Mouse (Mus musculus) ovary, postnatal 14 days (tissue): ENCODE measurements around the gene Cacna2d4.
"Not testable (repeated sequence)": the region's sequence is repeated elsewhere in the genome, so short reads cannot be mapped to it uniquely, and the experiment has no call there.

ENCODE experiments used
- DNase-seq: peaks from one replicate; pipeline ENCODE4 v3.0.0; 2022; ENCODE audit warnings: low spot score

The Cacna2d4 gene

DNA sequence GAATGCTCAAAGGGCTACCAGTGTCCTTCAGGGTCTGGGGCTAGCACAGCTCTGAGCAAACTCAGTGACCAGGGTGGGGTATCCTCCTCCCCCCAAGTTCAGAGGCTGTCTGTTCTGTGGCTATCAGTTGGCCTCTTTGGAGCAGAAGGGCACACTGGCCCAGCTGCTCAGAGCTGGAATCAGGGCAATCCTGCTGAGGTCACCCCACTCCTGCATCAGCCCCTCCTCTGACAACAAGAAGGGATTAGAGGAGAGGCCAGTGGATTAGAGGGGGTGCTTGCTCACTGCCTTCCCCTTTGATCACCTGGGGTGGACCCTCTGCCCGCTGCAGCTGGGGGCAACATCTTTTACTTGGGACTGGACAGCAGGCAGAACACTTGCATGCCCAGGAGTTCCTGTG, at the start of gene Cacna2d4:
TSS of gene Cacna2d4 (plus strand) at position 286 of the 400 bp plus-strand sequence.
- DNase-seq: no peak

DNA sequence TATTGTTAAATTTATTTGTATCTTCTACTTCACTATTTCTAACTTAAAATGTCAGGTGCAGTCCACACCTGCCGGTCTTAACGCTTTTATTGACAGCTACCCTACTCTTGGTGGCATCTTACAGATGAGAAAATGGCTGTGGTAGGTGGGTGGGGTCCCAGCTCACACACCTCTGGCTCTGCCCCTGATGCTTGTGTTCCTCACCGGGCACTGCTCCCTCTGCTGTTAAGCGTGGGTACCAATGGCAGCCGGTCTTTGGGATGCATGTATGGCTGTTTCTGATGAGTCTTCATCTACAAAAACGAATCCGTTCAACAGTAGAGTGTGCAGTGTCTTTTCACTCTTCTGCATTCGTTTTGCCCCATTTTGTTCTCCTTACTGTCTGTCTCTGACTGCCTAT, 49.7 kb upstream of the Cacna2d4 start:
- DNase-seq: no peak

DNA sequence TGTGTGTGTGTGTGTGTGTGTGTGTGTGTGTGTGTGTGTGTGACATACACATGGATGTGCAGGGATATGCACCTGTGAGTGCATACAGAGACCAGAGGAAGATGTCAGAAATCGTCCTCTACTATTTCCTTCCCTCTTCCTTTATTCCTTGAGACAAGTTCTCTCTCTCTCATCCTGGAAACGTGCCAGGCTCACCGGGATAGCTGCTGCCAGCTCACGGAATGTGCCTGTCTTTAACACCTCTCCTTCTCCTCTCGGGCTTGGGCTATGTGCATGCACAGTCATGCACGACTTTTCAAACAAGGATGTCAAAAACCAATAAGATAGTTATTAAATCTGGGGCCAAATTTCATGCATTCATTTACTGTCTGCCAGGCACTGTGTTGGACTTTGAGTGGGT, 48.7 kb upstream of the Cacna2d4 start:
- DNase-seq: no peak

DNA sequence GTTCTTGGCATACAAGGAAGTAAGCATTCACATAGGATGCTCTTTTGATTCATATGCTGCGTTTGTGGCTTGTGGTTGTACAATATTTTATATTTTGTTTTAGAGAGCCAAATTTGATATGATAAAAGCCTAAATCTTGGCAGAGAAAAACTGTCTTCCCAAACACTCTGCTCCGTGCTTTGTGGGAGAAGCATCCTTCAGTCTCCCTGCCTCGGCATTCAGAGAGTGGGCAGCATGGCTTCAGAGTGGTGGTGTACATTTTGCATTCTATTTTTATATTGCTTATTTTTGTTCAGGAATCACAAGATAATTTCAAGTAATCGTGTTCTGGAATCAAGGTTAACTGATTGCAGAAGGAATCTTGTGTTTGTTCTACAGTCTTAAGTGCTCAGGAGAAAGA, 44.8 kb upstream of the Cacna2d4 start:
- DNase-seq: no peak

DNA sequence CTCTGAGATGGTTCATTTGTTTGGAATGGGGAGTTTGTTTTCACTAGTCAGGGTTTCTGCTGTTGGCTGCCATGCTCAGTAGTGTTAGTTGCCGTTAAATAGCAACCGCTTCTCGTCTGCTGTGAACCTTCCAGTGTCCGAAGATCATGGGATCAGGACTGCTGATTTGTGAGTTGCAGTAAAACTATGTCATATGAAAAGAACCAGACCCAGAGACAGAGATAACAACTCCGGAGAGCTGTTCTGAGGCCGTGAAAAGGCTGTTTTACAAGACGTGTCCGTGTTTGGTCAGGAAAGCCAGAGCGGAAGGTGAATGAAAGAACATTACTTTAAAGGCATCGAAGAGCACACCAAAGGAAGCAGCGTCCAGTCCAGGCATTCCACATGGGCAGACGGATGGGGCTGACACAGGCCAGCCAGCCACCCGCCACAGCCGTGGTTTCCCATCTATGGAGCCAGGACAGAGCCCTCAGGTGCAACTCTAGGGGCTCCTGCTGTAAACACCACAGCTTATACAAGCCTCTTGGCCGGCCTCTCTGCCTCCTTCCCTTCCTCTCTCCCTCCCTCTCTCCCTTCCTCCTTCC, 42.7 kb upstream of the Cacna2d4 start:
- DNase-seq: no peak

DNA sequence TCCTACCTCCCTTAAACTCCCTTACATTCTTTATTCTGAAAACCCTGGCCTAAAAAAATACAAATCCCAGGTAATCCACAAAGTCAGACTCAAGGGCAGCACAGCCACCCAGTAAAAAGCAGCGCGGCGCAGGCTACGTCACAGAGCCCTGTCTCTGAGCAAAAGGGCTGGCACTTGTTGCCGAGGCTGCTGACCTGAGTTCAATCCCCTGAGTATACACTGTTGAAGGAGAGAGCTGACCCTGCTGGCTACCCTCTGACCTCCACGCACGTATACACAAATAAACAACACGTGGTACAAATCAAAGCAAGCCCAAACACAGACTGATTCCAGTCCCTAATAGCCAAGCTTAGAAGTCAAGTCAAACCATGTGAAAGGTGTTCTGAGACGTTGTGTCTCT, 42.2 kb upstream of the Cacna2d4 start:
- no peak for DNase-seq

DNA sequence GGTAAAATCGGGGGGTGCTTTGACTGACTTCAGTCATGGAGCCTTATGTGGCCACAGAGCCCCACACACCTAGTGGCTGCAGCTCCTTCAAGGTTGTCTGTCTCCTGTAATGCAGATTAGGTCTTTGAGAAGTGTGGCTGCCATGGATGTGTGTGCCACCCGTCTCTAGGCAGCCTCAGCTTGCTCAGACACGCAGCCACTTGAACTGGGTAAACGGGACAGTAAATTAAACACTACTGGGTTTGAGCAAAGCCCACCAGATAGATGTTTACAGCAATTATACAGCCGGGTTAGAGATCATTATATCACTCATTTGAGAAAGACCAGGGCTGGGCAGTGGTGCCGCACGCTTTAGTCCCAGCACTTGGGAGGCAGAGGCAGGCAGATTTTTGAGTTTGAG, 41.7 kb upstream of the Cacna2d4 start:
- no peak for DNase-seq

DNA sequence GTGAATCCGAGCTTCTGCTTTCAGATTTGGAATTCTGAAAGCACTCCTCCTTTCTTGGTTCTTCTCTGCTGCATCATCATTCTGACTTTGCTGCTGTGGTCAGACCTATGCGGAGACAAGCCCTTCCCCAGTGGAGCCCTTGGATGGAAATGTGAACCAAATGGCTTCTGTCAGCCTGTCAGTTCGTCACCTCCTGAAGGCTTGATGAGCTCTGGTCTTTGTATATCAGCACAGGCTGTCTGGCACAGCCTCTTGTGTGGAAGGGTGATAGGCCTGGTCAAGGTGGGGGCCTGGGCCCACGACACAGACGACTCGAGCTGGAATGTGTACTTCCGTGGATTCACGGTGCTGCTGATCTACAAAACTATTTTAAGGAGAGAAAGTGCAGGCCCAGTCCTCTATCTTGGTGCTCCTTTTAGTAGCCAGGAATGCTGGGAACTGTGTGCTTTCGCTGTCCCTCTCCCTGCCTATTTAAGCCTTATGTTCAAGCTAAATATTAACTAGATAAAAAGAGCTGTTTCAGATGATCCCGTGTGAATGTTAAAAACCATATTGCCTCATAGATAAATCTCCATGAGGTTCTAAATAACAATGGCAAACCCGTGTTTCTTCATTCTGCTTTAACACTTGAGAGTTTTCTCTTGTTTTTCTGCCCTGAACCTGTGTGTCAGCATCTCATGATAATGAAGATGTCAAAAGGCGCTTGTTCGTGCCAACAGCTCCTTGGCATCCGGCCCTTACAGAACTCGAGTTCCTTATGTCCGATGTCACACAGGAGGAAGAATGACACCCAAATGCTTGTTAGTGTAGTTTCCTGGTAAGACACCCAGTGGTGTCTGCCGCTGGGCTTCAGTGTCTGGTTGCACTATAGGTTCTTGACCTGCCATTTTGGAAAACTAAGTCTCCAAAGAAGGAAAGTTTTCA, 39.7 kb upstream of the Cacna2d4 start, which contains the start of gene Cacna1c:
TSS of gene Cacna1c (minus strand) at position 37 of the 924 bp plus-strand sequence.
- no peak for DNase-seq

DNA sequence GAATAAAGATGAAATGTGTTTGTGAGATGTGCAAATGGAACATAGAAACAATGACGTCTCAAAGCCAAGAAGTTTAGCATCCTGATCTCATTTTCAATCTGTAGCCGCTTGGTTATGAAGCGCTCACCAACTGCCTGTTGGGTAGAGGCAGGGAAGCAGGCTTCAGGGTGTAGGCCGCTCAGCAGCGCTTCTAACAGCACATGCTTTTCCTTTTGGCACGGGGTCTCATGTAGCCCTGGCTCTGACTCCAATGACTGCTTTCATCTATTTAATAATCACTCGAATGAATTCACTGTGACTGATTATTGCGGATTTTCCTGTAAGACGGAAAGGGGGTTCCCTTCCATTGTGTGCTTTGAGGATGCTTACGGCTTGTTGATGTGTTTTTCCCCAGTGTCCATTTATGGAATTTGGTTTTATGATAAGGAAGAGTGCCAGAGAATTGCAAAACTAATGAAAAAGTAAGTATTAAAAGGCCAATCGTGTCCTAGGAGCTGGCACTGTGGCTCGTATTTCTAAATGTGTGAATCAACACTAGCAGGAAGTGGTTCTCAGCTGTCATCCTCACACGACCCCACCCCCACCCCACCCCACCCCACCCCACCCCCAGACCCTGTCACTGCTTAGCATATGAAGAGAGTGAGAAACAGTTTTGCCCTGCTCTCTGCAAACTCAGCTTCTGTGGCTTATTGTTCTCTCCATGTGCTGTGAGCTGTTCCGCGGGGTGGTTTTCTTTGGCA, 37.6 kb upstream of the Cacna2d4 start:
- DNase-seq: no peak

DNA sequence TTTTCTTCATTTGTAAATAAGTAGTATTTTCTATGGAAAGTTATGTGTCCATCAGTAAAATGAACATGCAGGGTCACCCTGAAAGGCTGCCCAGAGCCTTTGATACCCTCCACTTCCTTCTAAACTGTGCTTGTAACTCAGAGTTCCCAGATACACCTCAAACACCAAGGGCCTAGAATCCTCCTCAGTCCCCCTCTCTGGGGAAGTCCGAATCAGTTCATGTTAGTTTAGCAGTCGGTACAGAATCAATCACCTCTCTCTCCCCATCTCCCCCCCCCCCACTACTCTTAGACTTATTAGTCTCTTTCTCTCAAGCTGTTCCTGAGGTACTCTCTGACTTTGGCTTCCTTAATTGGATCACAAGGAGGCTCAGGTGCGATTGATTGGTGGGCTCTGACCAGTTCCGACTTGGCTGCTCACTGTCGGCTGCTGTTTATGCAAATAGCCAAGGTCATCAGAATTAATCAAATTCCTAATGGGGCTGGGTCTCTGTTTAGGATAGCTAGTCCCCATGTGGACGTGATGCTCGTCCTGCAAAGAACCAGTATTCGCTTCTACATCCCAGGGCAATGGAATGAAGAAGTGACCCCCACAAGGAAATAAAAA, 36.9 kb upstream of the Cacna2d4 start:
- DNase-seq: no peak

DNA sequence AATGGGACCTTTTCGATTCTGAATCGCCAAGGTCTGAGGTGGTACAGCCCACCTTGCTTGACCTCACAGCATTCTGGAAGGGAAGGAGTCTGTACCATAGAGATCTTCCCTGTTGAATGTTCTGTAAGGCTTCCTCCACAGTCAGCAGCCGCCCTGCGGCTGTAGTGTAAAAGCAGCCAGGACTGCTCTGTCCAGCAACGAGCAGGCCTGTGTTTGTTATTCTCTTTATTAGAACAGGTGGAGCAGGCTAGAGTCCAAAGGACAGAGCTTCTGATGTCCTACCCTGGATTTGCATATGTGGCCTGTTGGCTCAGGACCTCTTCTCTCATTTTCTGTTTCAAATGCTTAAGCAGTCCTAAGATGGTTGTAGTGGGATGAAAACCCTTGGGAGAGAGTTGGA, 36.0 kb upstream of the Cacna2d4 start:
- DNase-seq: no peak

DNA sequence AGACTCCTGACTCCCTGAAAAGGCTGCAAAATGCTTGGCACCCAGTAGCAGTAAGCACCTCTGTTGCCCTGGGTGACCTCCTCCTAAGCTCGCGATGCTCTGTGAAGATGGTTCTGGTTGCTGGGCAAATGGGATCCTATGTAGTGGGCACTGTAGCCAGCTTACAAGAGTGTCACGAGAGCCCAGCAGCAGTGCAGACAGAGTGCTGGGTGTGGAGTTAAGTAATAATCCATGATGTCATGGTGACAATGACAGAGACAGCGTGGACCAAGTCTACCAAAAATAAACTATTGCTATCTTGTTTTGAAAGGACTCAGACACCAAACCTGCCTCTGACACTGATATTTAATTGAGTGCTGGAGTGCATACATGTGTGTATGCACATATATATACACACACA, 34.8 kb upstream of the Cacna2d4 start:
- DNase-seq: no peak

DNA sequence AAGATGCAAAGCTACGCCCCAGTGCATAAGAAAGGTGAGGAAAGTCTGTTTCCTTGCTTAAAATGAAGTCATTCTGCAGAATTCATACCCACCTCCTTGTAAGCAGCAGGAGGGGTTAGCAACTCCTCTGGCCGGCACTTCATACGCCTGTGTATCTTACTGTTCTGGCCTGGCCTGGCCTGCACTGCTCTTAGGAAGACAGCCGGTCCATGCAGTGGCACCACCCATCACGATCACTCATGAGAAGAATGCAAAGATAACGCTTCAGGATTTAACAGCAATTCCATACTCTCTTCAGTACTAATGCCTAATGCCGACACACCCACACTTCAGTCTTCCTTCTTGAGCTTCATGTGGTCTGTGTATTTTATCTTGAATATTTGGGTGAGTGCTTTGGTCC, 32.0 kb upstream of the Cacna2d4 start:
- no peak for DNase-seq

DNA sequence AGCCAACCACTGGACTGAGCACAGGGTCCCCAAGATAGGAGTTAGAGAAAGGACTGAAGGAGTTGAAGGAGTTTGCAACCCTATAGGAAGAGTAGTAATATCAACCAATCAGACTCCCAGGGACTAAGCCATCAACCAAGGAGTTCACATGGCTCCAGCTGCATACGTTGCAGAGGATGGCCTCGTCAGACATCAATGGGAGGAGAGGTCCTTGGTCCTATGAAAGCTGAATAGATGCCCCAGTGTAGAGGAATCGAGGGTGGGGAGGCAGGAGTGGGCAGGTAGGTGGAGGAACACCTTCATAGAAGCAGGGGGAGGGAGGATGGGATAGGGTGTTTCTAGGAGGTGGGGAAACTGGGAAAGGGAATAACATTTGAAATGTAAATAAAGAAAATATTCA, 31.4 kb upstream of the Cacna2d4 start:
- DNase-seq: no peak

DNA sequence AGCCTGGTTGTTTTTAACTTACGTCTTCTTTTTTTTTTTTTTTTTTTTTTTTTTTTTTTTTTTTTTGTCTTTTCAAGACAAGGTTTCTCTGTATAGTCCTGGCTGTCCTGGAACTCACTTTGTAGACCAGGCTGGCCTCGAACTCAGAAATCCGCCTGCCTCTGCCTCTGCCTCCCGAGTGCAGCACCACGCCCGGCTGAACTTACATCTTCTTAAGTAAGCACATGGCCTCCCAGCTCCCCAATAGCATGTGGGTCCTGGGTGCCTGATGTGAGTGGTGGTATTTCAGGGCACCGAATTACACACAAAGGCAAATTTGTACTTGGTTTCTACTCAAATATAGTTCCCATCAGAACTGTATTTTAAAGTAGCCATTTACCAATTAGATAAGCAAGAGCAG, 30.3 kb upstream of the Cacna2d4 start:
- DNase-seq: not testable (repeated sequence)

DNA sequence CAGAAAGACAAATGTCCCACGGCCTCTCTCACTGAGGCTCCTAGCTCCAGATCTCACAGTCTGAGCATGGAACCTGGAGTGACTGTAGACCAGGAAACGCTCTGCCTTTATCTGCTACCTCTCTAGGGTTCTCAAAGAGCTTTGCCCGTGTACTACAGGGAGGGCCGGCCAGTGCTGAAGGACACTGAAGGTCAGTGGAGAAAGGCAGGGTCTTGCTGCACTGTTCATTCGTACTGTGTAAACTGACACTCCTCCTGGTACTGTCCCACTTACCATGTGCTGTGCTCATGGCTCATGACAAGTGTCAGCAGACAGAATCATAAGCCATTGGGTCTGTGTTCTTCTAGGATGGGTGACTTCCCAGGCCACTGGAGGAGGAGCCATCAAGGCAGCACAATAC, 23.0 kb upstream of the Cacna2d4 start:
- no peak for DNase-seq

DNA sequence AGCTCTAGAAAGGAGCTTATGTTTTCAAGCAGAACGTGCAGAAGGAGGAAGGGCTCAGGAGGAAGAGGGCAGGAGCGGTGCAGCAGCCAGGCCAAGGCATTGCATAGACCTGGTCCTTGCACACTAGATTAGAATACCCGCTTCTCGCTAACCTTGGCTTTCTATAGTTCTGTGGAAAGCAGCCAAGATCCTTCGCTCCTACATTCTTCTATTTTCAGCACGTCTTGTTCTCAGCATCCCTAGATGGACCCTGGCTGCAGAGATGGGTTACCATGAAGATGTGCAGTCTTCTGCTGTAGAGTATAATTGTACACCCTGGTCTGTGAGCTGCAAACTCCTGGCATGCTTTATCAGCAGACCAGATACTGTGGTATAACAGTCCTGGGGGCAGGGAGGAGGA, 22.1 kb upstream of the Cacna2d4 start:
- DNase-seq: no peak

DNA sequence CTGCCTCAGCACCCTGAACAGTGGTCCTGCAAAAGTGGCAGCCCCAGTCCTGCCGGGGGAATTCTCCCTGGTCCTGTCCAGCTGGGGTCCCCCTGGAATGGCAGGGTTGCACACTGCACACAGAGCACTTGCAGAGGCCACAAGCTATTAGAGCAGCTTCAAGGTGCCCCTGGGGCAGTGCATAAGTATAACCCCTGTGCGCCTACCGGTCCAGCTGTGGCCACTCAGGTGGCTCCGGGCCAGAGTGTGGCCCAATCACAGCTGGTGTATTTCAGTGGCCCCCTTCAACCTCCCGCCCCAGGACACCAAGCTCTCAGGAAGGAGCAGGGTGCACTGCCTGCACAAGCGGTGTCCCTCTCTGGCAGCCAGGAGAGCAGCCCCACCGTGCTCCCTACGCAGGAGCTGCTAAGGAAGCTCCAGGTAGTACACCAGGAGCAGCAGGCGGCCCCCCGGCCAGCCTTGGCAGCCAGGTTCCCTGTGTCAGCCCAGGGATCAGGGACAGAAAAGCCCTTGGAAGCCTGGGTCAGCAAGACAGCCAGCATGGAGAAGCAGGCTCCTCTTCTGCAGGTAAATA, 21.2 kb upstream of the Cacna2d4 start:
- DNase-seq: no peak

DNA sequence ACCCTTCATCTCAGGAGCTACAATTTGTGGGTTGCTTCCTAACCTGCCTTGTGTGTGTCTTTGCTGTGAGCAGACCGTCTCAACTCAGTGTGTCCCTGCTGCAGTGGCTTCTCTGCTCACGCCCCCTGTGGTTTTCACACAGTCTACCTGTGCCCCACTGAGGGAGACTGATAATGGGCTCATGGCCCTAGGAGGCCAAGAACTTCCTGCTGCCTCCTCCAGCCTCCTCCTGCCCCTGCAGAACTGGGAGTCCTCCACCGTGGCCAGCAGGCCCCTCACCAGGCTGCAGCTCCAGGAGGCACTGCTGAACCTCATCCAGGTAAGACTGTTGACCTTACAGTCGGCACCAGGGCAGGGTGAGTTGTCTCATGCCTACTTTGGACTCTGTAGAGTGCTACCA, 18.7 kb upstream of the Cacna2d4 start:
- DNase-seq: no peak

DNA sequence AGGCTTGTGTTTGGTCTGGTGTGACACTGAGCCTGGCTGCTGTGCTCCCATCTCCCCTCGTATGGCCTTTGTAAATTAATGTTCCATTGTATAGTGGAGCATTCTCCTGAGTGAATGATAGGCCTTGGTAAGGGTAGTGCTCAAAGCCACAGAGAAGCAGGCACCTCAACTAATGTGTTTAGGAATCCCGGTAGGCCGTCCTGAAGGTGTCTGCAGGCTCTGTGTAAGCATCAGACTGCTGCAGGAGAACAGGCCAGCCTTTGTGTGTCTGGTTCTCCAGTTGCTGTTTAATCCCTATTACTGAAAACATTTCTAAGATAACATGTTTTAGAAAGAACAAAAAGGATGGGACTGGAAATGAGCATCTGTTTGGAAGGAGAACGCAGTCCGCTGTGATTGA, 17.7 kb upstream of the Cacna2d4 start:
- DNase-seq: no peak

DNA sequence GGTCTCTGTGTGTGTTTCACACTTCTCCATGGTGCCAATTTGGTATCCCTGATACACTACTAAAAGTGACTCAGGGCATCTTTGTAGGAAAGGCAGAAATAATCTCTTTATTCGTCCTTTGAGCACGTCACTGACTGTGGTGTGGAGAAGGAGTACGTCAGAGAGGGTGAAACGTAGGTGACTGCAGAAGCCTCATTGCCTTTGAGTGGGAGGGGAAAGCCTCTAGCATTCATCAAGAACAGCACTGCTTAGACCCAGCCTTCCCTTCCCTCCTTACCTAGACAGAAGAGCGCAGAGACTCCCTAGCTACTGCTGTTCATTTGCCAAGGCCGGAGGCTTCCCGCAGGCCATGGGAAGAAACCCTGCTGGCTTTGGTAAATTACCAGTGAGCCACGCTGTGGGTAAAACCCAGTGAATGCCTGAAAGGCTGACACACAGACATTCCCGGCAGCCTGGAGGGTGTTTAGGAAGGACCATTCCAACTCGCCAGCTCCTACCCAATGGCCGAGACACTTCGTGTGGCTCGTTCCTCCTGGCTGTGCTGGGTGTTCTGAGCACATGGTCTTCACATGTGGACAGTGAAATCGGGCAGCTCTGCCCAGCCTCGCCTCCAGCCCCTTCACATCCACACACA, 17.0 kb upstream of the Cacna2d4 start:
- DNase-seq: no peak

DNA sequence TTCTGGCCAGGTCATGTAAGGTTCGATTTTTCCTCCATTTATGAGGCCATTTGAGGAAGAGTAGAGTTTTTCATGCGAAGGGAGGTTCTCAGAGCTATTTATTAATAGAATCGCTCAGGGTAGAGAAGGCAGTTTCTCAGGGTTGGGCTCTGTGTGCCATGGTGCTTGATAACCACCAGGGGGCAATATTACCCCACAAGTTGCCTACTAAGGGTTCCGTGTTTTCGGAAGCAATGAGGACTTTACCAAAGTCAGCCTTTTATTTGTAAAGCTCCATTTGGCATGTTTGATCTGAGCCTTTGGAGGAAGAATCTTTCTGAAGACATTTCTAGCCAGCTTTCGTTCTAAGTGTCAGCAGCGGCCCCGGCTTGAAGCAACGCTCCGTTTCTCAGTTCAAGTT, 16.0 kb upstream of the Cacna2d4 start:
- DNase-seq: peak; percentile 60
